Mouse (Mus musculus) CD4-positive naive resting alpha-beta T cell, adult 57 days (primary cell): Measurements from ENCODE around the gene Zfp729a. TPM values are rescaled to one million over a fixed set of nuclear protein-coding genes. Genes with fewer than 3 reads are reported as not detected.

Experiments
- total RNA-seq: library from RNA; stranded (reverse); gene quantifications from one replicate; pipeline ENCODE4 v1.2.4, GENCODE M21; 2023

The Zfp729a gene
- 10.7 TPM for total RNA-seq

DNA sequence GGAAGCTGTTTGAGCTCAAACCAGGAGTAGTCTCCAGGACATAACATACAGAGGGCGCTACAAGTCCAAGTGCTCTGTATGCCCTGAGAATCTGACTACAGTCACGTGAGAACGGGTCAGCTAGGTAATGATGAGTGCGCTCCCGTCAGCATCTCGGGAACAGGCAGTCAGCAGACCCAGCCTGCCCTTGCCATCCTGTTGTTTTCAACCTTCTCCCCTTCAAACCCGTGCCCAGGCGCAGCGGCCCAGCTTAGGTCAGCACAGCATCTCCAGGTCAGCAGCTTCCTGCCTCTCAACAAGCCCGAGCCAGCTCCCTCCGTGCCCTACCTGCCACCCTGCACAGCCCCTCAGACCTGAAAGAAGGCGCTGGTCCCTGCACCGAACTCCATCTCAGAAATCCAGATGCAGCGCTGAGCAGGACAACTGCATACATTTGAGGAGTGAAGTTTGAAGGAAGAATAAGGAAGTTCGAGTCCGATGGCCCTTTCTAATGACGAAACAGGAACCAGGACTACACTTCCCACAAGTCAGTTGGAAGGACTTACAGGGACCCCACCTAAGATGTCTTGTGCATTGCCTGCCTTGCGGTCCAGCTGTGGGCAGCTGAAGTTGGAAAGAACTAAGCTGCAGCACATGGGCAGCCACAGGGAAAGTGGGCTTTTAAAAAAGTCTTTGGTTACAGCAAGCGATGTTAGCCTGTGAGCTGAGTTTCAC lies at the start of gene Zfp729a, which contains the start of gene Gm49345:
TSS of gene Zfp729a (minus strand) at position 498 of the 714 bp plus-strand sequence.
TSS of gene Gm49345 (minus strand) at position 476 of the 714 bp plus-strand sequence.

DNA sequence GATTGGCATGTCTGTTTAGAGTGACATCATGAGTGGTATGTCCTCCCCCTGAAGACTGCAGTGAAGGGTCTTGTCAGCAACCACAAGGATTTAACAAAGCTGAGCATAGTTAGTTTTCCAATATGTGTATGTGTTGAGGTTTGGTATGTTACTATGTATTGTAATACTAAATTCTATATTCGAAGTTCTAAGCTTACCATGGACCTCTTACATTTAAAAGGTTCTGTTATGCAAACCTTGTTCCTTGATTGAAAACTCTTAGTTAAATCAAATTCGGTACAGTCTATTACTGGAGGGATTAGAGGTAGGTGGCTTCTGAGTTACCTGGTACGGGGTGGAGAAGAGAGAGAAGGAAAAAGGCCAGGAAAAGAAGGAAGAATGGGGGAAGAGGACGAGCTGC lies 49.4 kb upstream of the Zfp729a start, which contains the start of gene Zfp738:
TSS of gene Zfp738 (minus strand) at position 101 of the 400 bp plus-strand sequence.

DNA sequence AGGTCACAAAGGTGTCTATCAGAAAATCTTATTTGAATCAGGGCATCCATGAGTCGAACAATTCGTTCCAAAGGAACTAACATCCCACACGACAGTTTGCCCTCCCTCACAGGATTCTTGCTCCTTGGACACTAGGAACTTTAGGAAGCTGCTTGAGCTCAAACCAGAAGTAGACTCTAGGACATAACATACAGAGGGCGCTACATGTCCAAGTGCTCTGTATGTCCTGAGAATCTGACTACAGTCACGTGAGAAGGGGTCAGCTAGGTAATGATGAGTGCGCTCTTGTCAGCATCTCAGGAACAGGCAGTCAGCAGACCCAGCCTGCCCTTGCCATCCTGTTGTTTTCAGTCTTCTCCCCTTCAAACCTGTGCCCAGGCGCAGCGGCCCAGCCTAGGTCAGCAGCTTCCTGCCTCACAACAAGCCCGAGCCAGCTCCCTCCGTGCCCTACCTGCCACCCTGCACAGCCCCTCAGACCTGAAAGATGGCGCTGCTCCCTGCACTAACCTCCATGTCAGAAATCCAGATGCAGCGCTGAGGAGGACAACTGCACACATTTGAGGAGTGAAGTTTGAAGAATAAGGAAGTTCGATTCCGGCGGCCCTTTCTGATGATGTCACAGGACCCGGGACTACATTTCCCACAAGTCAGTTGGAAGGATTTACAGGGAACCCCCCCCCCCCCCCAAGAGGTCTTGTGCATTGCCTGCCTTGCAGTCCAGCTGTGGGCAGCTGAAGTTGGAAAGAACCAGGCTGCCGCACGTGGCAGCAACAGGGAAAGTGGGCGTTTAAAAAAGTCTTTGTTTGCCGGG lies 28.3 kb downstream of the Zfp729a start, which contains the start of gene Zfp729b:
TSS of gene Zfp729b (minus strand) at position 642 of the 811 bp plus-strand sequence.

Other genes starting within 250 kb of the Zfp729a start
- 11.6 TPM for gene Zfp429, start 238.0 kb downstream of the Zfp729a start, total RNA-seq
- 4.3 TPM for gene Zfp459, start 216.4 kb downstream of the Zfp729a start, total RNA-seq
- gene Zfp874a, start 186.2 kb downstream of the Zfp729a start, total RNA-seq = 8.9 TPM
- gene Zfp874b, start 153.5 kb downstream of the Zfp729a start, total RNA-seq = 22.2 TPM
- gene Zfp58, start 137.2 kb downstream of the Zfp729a start, total RNA-seq = 11.8 TPM
- gene Gm26965, start 111.6 kb downstream of the Zfp729a start, total RNA-seq = not detected
- gene Zfp87, start 111.6 kb downstream of the Zfp729a start, total RNA-seq = 19.9 TPM
- 10.6 TPM for gene Zfp748, start 84.0 kb downstream of the Zfp729a start, total RNA-seq
- 10.2 TPM for gene Zfp729b, start 28.1 kb downstream of the Zfp729a start, total RNA-seq
- 2.2 TPM for gene Gm49345, start within 50 bp of the Zfp729a start, total RNA-seq
- gene Zfp738, start 49.3 kb upstream of the Zfp729a start, total RNA-seq = 5.4 TPM
- 7.2 TPM for gene Zfp65, start 91.4 kb upstream of the Zfp729a start, total RNA-seq
- gene Zfp85, start 117.4 kb upstream of the Zfp729a start, total RNA-seq = 5.1 TPM
- 0.86 TPM for gene Zfp493, start 141.9 kb upstream of the Zfp729a start, total RNA-seq
- 4.0 TPM for gene Zfp273, start 175.9 kb upstream of the Zfp729a start, total RNA-seq
- gene Gm10037, start 193.3 kb upstream of the Zfp729a start, total RNA-seq = not detected
- not detected for gene BC048507, start 225.5 kb upstream of the Zfp729a start, total RNA-seq